Mouse (Mus musculus): ENCODE results near the gene Rhoh. TPM values are rescaled to one million over a fixed set of nuclear protein-coding genes. Genes with fewer than 3 reads are reported as not detected.

Gene Rhoh
- polyA plus RNA-seq, 1 experiment from 2014 or later = 1.6 TPM

DNA sequence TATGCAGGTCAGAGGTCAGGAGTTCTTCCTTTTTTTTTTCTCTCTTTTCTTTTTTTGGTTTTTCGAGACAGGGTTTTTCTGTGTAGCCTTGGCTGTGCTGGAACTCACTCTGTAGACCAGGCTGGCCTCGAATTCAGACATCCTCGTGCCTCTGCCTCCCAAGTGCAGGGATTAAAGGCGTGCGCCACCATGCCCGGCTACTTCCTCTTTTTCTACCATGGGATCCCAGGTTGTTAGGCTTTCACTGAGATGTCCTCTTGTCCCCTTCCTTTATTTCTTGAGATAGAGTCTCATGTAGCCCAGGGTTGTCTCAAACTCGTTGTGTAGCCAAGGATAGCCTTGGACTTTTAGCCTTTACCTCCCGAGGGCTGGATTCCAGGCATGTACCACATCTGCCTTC lies 14.5 kb upstream of the Rhoh start:
- Histone ChIP-seq H3K9me3 (no peaks in the 10 kb centered on the region), H3K9ac (no peak overlapping the region), H3K27ac (no peak overlapping the region), H3K4me1 (0 out of 2 replicates have a peak, but pooled peaks cover 3% of the 10 kb centered on the region), H3K36me3 (no peaks in the 10 kb centered on the region), H3K4me2 (no peak overlapping the region), H3K4me3 (replicated peaks) (no peak overlapping the region), H3K27me3 (replicated peaks) (no peaks in the 10 kb centered on the region)
- ATAC-seq (ENCODE audit: insufficient read depth, low FRiP score, low read depth) = no peak
- 80% methylated on average over 8 of the region's 8 CpGs for WGBS

DNA sequence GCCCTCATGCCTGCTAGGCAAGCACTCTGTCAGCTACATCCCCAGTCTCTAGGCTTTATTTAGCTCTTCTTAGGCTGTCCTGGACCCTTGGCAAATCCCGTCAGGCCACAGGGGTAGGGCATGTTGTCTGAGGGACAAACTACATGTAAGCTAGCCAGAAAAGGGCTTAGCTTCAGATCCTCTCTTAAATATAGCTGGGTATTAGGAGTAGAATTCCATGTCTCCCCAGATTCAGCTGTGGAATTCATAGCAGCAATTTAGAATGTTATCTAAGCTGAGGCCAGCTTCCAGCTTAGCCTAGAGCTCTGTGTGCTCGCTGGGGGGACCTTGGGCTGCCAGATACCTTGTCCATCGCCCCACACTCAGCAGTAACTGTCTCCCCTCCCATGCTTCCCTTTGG lies 14.1 kb upstream of the Rhoh start:
- WGBS = 60% methylated on average over 3 of the region's 3 CpGs
- no peaks in the 10 kb centered on the region for H3K4me1 ChIP-seq
- H3K4me2 ChIP-seq = no peak overlapping the region

DNA sequence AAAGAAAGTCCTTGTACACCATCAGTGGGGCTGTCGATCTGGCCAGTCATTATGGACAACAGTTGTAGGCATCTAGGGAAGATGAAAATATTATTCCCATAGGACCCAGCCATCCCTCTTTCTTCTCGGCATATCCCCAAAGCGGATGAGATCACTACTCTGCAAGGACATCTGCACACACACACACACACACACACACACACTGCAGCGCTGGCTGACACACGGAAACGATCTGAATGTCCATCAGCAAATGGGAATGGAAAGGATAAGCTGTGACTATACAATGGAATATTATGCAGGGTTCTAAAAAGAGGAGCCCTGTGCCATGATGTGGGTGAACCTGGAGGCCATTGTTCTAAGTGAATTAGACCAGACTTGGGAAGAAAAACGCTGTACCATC lies 13.4 kb upstream of the Rhoh start:
- WGBS = 78% methylated on average over 7 of the region's 7 CpGs
- Histone ChIP-seq H3K36me3 (no peaks in the 10 kb centered on the region), H3K4me3 (replicated peaks) (no peak overlapping the region), H3K27ac (no peak overlapping the region), H3K9me3 (no peaks in the 10 kb centered on the region), H3K9ac (no peak overlapping the region), H3K4me2 (no peak overlapping the region), H3K4me1 (no peaks in the 10 kb centered on the region), H3K27me3 (replicated peaks) (no peaks in the 10 kb centered on the region)
- no peak for ATAC-seq (ENCODE audit: insufficient read depth, low FRiP score, low read depth)

More for the DNA sequence above, 14.1 kb upstream of the Rhoh start:
- Histone ChIP-seq H3K27me3 (replicated peaks) (no peaks in the 10 kb centered on the region), H3K9ac (no peak overlapping the region), H3K36me3 (no peaks in the 10 kb centered on the region), H3K27ac (no peak overlapping the region), H3K9me3 (no peaks in the 10 kb centered on the region), H3K4me3 (replicated peaks) (no peak overlapping the region)
- no peak for ATAC-seq (ENCODE audit: insufficient read depth, low FRiP score, low read depth)

DNA sequence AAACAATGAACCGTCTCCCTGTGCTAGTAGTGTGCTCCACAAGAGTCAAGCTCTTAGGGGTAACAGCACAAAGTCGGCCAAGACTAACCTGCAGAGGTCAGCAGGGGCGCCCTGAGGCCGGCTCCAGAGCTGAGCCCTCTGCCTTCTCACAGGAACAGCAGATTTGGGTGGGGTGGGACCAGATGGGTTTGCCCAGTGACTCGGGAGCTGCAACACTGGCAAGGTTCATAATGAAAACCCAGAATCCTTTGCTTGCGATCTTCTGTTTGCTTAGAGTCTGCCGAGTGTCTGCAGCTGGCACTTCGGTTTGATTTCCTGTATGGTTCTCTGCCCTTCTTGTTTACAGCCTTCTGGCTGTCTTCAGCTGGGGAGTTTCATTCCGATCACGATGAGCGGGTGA lies 10.2 kb upstream of the Rhoh start:
- no peak overlapping the region for H3K27ac ChIP-seq
- no peaks in the 10 kb centered on the region for H3K27me3 ChIP-seq (replicated peaks)
- H3K4me3 ChIP-seq (replicated peaks) = no peak overlapping the region
- WGBS = 41% methylated on average over 11 of the region's 11 CpGs
- H3K4me1 ChIP-seq = no peaks in the 10 kb centered on the region
- no peak overlapping the region for H3K9ac ChIP-seq
- ATAC-seq (ENCODE audit: insufficient read depth, low FRiP score, low read depth) = no peak
- no peaks in the 10 kb centered on the region for H3K9me3 ChIP-seq
- no peak overlapping the region for H3K4me2 ChIP-seq
- no peaks in the 10 kb centered on the region for H3K36me3 ChIP-seq

DNA sequence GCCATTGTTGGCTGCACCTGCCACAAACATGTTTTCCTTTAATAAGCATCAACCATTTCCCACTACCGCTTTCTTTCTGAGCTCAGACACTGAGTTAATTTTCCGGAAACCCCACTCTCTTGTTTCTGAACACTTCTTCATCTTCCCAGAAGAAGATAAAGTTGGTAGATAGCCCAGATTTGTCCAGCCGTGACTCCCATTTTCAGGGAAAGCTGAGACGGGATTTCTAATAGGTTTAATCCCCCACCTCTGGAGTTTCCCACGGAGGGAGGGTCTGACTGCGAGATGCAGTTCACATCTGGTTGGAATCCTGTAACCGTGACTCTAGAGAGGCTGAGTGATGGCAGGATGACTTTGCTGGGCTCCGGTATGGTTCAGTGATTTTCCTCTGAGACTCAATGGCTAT lies 6.2 kb upstream of the Rhoh start:
- no peak overlapping the region for H3K4me2 ChIP-seq
- H3K9me3 ChIP-seq = no peaks in the 10 kb centered on the region
- no peak for ATAC-seq (ENCODE audit: insufficient read depth, low FRiP score, low read depth)
- H3K4me3 ChIP-seq (replicated peaks) = no peak overlapping the region
- no peaks in the 10 kb centered on the region for H3K36me3 ChIP-seq
- no peaks in the 10 kb centered on the region for H3K27me3 ChIP-seq (replicated peaks)
- peaks cover 3% of the 10 kb centered on the region; the same call in 1 of the 2 replicates for H3K4me1 ChIP-seq
- H3K27ac ChIP-seq = no peak overlapping the region
- H3K9ac ChIP-seq = no peak overlapping the region
- 76% methylated on average over 8 of the region's 8 CpGs for WGBS

DNA sequence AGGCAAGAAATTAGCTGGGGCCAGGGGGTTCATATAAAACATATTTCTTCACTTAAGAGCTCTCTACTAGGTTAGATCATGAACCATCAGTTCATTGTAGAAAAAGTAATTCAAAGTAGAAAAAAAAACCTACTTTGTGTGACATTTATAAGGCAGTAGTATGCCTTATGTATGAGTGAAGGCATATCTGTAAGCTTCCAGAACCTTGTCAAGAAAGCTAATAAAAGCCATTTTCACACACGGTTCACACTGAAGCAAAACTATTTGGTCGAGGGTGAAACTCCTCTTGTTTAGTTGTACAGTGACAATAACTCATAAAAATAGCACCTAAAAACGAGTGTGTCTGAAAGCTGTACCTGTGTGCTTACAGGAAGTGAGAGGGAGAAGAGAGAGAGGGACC lies 5.4 kb upstream of the Rhoh start:
- Histone ChIP-seq H3K4me1 (peaks cover 3% of the 10 kb centered on the region; the same call in 1 of the 2 replicates), H3K4me2 (no peak overlapping the region), H3K27me3 (replicated peaks) (no peaks in the 10 kb centered on the region), H3K9me3 (no peaks in the 10 kb centered on the region), H3K27ac (no peak overlapping the region), H3K4me3 (replicated peaks) (no peak overlapping the region), H3K36me3 (no peaks in the 10 kb centered on the region), H3K9ac (no peak overlapping the region)
- 55% methylated on average over 3 of the region's 3 CpGs for WGBS
- ATAC-seq (ENCODE audit: insufficient read depth, low FRiP score, low read depth) = no peak

DNA sequence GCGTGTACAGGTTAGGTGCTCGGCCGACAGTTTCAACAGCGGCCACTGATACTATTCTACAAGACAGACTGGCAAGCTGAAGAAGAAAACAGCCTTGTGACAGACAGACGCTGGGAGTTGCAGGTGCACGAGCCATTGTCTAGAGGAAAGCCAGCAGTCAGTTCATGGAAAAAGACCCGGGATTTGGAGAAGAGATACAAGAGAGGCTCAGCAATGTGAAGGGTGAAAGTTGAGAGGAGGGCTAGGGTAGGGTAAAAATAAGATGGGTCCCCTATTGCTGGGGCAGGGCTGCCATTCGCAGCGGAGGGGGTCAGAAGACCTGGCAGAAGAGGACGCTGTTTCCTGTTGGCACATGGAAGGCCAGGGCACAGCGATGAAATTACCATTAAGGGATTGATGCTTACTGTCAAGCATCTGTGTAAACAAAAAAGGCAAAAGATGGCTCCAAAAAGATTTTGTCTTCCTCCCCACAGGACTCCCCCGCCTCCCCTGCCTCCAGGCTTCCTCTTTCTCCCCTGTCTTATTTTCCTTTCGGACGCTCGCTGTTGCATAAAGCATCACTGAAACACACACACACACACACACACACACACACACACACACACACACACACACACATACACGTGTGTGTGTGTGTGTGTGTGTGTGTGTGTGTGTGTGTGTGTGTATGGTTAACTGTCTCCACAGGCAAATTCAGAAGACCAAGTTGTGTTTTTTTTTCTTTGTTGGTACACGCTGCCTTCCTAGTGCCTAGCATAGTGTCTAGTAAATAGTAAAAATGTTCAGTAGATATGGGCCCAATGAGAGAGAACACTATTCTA lies 4.2 kb upstream of the Rhoh start:
- 72% methylated on average over 17 of the region's 17 CpGs for WGBS
- H3K9ac ChIP-seq = no peak overlapping the region
- no peak for ATAC-seq (ENCODE audit: insufficient read depth, low FRiP score, low read depth)
- H3K4me1 ChIP-seq = peaks cover 3% of the 10 kb centered on the region; the same call in 1 of the 2 replicates
- no peak overlapping the region for H3K4me3 ChIP-seq (replicated peaks)
- H3K36me3 ChIP-seq = no peaks in the 10 kb centered on the region
- H3K4me2 ChIP-seq = no peak overlapping the region
- no peaks in the 10 kb centered on the region for H3K27me3 ChIP-seq (replicated peaks)
- no peak overlapping the region for H3K27ac ChIP-seq
- no peaks in the 10 kb centered on the region for H3K9me3 ChIP-seq

DNA sequence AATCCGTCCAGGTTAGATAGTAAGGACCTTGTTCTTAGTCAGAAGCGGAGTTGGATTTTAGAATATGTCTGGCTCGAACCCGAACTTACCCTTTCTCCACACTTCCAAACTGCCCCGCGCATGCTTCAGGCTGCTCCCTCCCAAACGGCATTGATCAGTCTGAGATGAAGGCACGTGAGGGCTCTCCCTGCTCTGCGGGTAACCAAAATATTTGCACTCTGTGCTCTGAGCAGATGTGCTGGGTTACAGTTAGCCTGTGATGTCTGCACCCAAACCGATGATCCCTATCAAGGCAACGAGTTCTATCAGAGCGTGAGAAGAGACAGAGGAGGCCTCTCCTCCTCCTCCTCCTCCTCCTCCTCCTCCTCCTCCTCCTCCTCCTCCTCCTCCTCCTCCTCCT lies 3.1 kb upstream of the Rhoh start:
- WGBS = 61% methylated on average over 12 of the region's 12 CpGs
- Histone ChIP-seq H3K27me3 (replicated peaks) (no peaks in the 10 kb centered on the region), H3K36me3 (no peaks in the 10 kb centered on the region), H3K4me2 (no peak overlapping the region), H3K9ac (no peak overlapping the region), H3K4me1 (peaks cover 3% of the 10 kb centered on the region; the same call in 1 of the 2 replicates), H3K9me3 (no peaks in the 10 kb centered on the region), H3K27ac (no peak overlapping the region), H3K4me3 (replicated peaks) (no peak overlapping the region)
- ATAC-seq (ENCODE audit: insufficient read depth, low FRiP score, low read depth) = no peak

DNA sequence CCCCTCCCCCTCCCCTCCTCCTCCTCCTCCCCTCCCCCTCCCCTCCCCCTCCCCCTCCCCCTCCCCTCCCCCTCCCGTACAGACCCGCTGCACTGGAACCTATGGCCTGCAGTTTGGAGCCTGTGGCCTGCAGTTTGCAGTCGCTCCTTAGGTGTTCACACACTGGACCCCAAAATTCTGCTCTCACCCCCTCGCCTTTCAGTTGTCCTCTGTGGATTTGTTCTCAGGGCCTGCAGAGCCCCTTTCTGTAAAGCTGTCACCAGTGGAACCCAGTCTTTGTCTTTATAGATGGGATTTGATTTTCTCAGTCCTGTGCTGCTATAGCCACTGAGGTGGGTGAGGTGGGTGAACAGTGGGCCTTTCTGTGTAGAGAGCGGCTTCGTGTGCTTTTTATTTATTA lies 2.7 kb upstream of the Rhoh start:
- Histone ChIP-seq H3K4me2 (no peak overlapping the region), H3K4me3 (replicated peaks) (no peak overlapping the region), H3K9me3 (no peaks in the 10 kb centered on the region), H3K9ac (no peak overlapping the region), H3K27me3 (replicated peaks) (no peaks in the 10 kb centered on the region), H3K4me1 (peaks cover 3% of the 10 kb centered on the region; the same call in 1 of the 2 replicates), H3K36me3 (no peaks in the 10 kb centered on the region), H3K27ac (peak overlapping the region; percentile 21; the same call in 1 of the 2 replicates)
- ATAC-seq (ENCODE audit: insufficient read depth, low FRiP score, low read depth) = no peak
- 85% methylated on average over 4 of the region's 6 CpGs for WGBS

DNA sequence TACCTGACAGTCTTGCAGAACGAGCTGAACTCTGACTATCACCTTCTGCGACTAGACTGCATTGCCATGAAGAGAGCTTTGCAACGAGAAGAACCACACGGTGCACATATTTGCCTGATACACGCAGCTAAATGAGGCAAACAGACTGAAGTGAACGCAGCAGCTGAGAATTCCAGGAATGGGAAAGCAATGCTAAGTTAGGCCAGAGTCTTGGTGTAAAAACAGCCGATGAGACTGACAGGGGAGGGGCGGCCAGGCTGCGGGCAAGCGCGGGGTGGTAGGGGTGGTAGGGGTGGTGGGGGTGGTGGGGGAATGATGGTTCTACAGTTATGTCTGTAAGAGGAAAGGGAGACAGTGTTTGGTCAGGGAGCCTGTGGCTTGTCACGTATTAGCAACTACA lies 2.1 kb upstream of the Rhoh start:
- Histone ChIP-seq H3K4me1 (peaks cover 3% of the 10 kb centered on the region; the same call in 1 of the 2 replicates), H3K4me3 (replicated peaks) (no peak overlapping the region), H3K9me3 (no peaks in the 10 kb centered on the region), H3K4me2 (no peak overlapping the region), H3K27me3 (replicated peaks) (no peaks in the 10 kb centered on the region), H3K9ac (no peak overlapping the region), H3K36me3 (no peaks in the 10 kb centered on the region), H3K27ac (peak overlapping the region; percentile 21; the same call in 1 of the 2 replicates)
- no peak for ATAC-seq (ENCODE audit: insufficient read depth, low FRiP score, low read depth)
- WGBS = 22% methylated on average over 12 of the region's 12 CpGs

DNA sequence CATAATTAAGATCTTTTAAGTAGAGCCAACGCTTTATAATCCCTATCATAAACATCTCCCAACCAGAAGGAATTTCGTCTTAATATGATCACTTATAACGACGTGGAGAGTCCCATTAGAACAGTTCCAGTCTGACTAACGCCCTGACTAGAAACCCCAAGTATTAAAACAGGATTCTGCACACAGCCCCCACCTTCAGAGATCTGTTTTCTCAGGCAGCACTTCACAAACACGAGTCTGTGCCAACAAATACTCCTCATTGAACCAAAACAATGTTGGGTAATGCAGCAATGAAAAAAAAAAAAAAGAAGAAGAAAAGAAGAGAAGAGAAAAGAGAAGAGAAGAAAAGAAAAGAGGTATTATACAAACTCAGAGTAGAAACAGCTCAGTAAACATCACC lies 1.6 kb upstream of the Rhoh start:
- 29% methylated on average over 6 of the region's 6 CpGs for WGBS
- no peak overlapping the region for H3K4me2 ChIP-seq
- no peak overlapping the region for H3K9ac ChIP-seq
- no peak for ATAC-seq (ENCODE audit: insufficient read depth, low FRiP score, low read depth)
- no peaks in the 10 kb centered on the region for H3K27me3 ChIP-seq (replicated peaks)
- H3K4me1 ChIP-seq = peaks cover 3% of the 10 kb centered on the region; the same call in 1 of the 2 replicates
- H3K4me3 ChIP-seq (replicated peaks) = no peak overlapping the region
- no peaks in the 10 kb centered on the region for H3K9me3 ChIP-seq
- H3K27ac ChIP-seq = no peak overlapping the region
- no peaks in the 10 kb centered on the region for H3K36me3 ChIP-seq

DNA sequence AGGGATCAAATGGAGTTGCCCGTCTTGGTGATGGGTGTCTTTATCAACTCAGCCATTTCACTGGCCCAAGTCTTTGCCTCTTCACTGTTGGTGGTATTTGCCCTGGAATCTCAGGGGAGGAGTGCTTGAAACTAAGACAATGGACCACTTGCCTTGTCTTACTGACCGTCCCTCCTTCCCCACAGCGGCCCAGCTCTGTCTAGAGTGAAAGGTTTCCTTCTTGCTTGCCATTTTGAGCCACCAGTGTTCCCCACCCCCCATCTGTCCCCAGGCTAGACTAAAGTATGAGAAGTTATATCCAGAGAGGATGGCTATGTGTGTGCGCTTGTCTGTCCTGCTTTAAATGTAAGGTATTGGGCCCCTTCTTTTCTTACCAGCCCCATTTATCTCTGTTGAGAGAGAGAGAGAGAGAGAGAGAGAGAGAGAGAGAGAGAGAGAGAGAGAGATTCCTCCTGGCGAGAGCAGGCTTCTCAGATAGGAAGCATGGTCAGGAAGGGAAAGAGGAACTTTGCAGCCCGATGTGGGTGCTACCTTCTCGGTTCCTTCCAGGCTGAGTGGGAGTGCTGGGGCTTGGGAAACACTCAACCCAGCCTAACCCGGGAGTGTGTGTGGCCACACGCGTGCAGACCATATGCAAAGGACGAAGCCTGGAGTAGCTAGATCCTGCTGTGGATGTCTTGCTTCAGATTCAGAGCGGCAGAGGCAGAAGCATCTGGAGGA lies 572 bp upstream of the Rhoh start:
- no peak for ATAC-seq (ENCODE audit: insufficient read depth, low FRiP score, low read depth)
- H3K9me3 ChIP-seq = no peaks in the 10 kb centered on the region
- H3K4me3 ChIP-seq (replicated peaks) = no peak overlapping the region
- no peak overlapping the region for H3K9ac ChIP-seq
- no peak overlapping the region for H3K27ac ChIP-seq
- no peaks in the 10 kb centered on the region for H3K36me3 ChIP-seq
- 73% methylated on average over 12 of the region's 12 CpGs for WGBS
- H3K27me3 ChIP-seq (replicated peaks) = no peaks in the 10 kb centered on the region
- peaks cover 3% of the 10 kb centered on the region; the same call in 1 of the 2 replicates for H3K4me1 ChIP-seq
- H3K4me2 ChIP-seq = no peak overlapping the region
